Mouse (Mus musculus) megakaryocyte-erythroid progenitor cell, adult 5-6 weeks (primary cell): ENCODE results near the gene Gm10271. TPM values are rescaled to one million over a fixed set of nuclear protein-coding genes. Genes with fewer than 3 reads are reported as not detected.

ENCODE experiments used
- ATAC-seq: replicated peaks from 2 replicates; pipeline ENCODE4 v1.8.0; 2016; ENCODE audit warnings: mild to moderate bottlenecking, inconsistent platforms; ENCODE audit not compliant: severe bottlenecking, poor library complexity, low FRiP score, low TSS enrichment
- total RNA-seq, 2 experiments: library from RNA; stranded (forward) in 1 of 2; stranded (reverse) in 1 of 2; fragments of 200-1000, 215-1000 nt in 1 of 2; fragments of >200 nt in 1 of 2; fragmentation: Nextera tagmentation in 1 of 2; gene quantifications; 2 replicates each; pipeline ENCODE4 v1.2.3; 2014 to 2017

Gm10271 gene
- total RNA-seq, 2 experiments from 2014 or later: not detected

GRCm38 (mm10) chr10:116980888-116981287 lies 8.5 kb upstream of the Gm10271 start:
- ATAC-seq: peak; percentile 76; the same call in 1 of the 2 replicates

GRCm38 (mm10) chr10:116980273-116980672 lies 7.9 kb upstream of the Gm10271 start:
- no peak for ATAC-seq

DNA sequence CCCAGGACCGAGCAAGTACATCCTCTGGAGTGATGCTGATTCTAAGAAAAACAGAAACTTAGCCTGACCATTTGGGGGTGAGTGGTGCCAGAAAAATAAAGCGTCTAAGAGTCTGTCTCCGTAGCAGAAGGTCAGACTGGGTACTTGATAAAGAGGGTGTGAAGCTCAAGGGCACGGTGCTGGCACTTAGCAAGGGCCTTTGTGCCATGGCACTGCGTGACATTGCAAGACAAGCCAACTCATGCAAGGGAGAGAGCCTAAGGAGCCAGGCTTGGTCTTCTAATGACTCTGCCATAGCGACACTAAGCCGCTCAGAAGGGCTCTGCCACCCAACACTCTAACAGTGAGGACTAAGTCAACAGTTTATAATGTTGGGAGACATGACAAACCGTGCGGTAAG lies 6.4 kb upstream of the Gm10271 start:
- ATAC-seq: no peak

DNA sequence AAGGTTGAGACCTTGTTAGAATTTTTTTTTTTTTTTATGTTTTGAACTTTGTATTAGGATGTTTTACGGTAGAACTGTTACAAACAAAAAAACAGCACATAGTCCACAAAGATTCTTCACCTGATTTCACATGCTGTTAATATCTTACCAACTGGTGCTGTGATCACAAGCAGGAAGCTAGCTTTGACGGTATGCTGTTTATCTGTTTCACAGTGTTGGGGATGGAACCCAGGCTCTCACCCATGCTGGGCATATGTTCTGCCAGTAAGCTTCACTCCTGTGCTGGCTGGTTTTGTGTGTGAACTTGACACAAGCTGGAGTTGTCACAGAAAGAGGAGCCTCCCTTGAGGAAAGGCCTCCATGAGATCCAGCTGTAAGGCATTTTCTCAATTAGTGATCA lies 5.4 kb upstream of the Gm10271 start:
- no peak for ATAC-seq

DNA sequence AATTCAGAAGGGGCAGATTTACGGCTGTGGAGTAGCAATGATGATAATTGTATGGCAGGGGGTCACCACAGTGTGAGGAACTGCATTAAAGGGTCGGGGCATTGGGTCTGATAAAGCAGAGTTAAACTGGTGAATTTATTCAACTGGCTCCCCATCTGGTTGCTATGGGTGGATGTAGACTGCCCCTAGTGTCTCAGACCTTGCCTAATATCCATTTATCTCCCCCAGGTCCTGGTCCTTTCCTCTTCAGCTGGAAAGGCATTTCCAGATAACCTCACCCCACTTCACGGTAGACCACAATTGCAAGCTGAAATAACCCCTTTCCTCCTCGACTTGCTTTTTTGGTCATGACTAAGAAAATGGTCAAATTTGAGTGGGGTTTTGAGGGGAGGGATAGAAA lies 5.0 kb upstream of the Gm10271 start:
- ATAC-seq: no peak

- no peak for ATAC-seq
Measured at GRCm38 (mm10) chr10:116968741-116969140, 3.7 kb downstream of the Gm10271 start.

DNA sequence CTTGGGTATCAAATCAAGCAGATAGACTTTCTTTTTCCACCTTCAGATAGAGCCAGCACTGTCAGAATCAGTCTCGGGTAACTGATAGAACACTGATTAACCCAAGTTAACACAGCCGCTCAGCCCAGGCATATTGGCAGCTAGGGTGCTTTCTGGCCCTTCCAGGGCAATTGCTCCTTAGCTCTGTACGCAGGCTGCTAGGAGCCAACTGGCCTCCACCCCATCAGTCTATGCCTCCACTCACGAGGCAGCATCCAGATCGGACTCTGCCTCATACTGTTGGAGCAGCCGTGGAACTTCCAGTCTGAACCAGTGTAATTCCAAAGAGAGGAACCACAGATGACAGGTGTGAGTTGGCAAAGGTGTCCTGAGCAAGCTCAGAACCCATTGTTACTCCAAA lies 6.3 kb downstream of the Gm10271 start:
- no peak for ATAC-seq

- ATAC-seq: no peak
Measured at GRCm38 (mm10) chr10:116965297-116965696, 7.1 kb downstream of the Gm10271 start.

DNA sequence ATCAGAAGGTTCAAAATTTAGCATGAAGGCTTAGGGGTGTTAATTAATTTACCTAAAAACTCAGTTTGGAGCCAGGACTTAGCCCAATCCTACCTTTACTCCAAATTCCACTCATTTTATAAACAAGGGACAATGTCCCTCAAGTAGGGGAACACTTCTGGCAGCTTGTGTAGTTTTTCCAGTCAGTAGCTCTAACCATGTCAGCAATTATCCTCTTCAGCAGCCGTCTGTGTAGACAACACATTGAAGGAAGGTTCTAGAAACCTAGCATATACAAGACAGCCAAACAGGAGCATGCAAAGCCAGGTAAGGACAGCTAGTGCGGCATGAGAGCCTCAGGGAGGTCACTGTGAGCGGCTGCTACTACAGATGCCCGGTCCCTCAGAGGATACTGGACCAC lies 7.8 kb downstream of the Gm10271 start:
- ATAC-seq: no peak

GRCm38 (mm10) chr10:116964084-116964483 lies 8.3 kb downstream of the Gm10271 start:
- no peak for ATAC-seq

- no peak for ATAC-seq
Measured at GRCm38 (mm10) chr10:116962803-116963202, 9.6 kb downstream of the Gm10271 start.

GRCm38 (mm10) chr10:116962152-116962551 lies 10.3 kb downstream of the Gm10271 start:
- ATAC-seq: no peak

DNA sequence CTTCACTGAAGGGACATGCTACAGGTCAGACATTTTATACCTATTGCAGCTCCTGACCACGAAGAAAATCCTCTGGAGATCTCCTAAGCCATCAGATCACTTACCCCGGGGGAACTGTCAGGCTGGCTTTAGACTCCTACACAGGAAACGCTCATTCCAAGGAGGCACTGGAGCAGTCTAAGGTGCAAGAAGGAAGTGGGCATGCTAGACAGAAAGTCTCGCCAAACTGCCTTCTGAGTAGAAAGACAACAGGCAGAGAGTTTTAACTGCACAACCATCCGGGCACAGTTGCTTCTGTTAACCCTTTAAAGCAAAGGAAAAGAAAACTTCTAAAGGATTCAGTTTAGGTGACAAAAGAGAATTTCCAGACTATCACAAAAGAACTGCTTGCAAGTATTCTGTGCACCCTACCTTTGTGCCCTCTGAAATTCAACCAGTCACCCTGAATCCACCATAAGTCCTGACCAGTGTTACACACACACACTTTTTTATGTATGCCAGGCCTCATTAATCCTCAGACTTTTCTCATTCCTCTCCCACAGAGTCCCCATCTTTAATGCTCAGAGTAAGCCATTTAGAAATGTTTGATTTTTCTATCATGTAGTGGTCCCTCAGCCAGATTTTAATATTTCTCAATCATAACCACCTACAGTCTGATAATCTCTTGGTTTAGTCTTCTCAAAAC lies 14.4 kb downstream of the Gm10271 start:
- no peak for ATAC-seq

DNA sequence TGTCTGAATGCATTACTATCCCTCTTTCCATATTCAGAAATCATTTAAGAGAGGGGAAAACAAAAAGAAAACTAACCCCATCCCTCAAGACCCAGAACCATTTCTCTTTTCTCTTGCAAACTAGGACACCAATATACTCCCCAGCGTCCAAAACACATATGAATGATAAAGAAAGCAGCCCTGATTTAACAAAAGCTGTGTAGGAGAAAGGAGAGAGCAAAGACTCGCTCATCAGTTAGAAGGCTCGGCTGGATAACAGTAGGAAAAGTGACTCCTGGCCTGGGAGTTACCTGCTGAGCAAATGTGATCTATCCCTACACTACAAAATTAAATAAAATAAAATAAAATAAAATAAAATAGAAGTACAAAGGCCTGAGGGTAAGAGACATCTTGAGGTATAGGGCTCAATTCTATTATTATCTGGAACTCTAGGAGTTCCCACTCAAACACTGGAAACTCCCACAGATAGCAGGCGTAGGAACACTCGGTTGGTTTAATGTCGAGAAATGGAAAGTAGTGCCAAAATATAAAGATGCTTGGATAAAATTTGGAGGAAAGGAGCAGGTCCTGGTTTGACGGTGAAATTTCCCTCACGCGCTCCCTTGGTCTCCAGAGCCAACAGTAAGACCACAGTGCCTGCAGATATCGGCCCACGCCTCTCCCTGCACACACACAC lies 15.8 kb downstream of the Gm10271 start:
- no peak for ATAC-seq

DNA sequence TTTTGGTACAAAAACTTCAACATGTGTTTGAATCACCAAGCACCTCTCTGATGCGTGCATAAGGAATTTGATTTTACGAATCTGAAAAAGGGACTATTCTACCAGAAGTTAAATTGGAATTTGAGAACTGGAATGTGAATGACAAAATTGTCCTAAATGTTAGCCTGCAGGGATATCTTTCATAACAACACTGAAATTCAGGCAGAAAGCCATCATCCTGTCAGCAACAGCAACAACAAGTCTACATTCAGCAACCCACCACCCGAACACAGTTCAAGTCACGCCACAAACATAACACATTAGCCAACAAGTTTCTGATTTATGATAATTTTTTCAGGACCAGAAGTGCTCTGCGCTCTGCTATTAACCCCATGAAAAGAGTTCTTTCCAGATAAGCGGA lies 17.2 kb downstream of the Gm10271 start:
- no peak for ATAC-seq

- ATAC-seq: no peak
Measured at GRCm38 (mm10) chr10:116950886-116951285, 21.5 kb downstream of the Gm10271 start.

- ATAC-seq: peak; percentile 90
Measured at GRCm38 (mm10) chr10:116950009-116950769, 22.2 kb downstream of the Gm10271 start, which contains the start of gene Rab3ip. Gene Rab3ip (minus strand): TSS chr10:116950769.

DNA sequence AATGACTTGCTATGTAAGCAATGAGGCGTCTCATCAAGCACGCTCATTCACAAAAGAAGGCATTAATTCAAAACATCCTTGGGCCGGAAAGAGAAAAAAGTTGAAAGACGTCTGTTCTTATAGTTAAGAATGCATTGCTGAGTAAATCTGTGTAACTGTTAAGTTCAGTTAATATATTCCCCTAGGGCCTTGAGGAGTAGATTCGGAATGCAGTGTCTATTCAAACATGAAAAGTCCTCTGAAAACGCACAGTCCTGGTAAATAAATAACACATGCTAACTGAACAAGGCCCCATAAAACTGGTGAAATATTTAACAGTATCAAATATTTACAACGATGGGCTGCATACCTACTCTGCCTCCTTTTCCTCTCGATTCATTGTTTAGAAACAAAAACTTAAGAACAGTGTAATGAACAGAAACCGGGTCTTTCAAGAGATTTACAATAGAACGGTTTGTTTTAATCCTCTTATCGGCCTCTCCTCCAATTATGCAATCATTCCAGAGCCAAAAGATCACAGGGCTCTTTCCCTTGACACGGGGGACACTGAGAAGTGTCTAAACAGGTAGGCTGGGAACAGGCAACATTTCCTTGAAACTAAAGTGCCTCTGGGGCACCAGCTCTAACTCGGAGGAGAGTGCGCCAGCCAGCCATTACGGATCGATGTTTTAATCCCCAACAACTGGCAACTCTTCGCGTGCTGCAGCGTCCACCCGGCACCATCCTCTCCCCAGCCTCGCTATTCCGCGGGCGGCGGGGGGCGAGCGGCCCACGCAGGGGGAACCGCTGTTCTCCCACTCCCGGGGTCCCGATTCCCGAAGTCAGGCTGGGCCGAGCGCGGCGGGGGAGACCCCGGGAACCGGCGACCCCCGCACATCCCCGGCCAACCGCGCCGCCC lies 23.0 kb downstream of the Gm10271 start:
- ATAC-seq: peak; percentile 39; the same call in 1 of the 2 replicates

DNA sequence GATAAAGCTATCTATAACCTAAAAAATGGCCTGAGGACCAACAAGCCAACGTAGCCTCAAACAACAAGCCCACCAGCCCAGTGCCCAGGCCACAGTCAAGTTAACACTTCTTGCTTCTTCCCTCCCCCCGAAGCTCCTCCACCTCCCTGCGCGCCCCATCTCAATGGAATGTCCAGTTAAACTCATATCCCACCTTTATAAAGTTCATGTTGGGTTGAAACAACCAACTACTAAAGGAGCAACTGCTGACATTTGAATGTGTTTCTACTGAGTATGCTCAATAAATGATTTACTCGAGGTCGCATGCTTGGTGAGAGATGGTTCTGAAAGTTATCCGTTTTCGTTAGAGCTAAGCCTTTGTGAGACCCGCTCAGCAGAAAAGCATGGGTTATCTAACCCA lies 24.0 kb downstream of the Gm10271 start:
- ATAC-seq: no peak
